Mouse (Mus musculus): Measurements from ENCODE around the gene Serpina3i. TPM values are rescaled to one million over a fixed set of nuclear protein-coding genes. Genes with fewer than 3 reads are reported as not detected.
"Not testable (repeated sequence)": the region's sequence is repeated elsewhere in the genome, so short reads cannot be mapped to it uniquely, and the experiment has no call there.

Gene Serpina3i
- polyA plus RNA-seq, 1 experiment from 2014 or later = not detected

GRCm38 (mm10) chr12:104238048-104238447 lies 24.9 kb upstream of the Serpina3i start:
- not testable (repeated sequence) for ATAC-seq (replicated peaks; ENCODE audit: insufficient number of reproducible peaks, low FRiP score, low TSS enrichment); H3K27me3 ChIP-seq (ENCODE audit: control insufficient read depth, insufficient read depth, low read length); H3K4me1 ChIP-seq (ENCODE audit: control insufficient read depth, insufficient read depth, low read length); H3K9me3 ChIP-seq (replicated peaks; ENCODE audit: control insufficient read depth, low read length); H3K36me3 ChIP-seq (ENCODE audit: control insufficient read depth, insufficient read depth, low read length); H3K4me3 ChIP-seq (ENCODE audit: low read depth, low read length); H3K9ac ChIP-seq (ENCODE audit: low read depth, low read length); H3K27ac ChIP-seq (ENCODE audit: low read depth, low read length); H3K4me2 ChIP-seq
- WGBS (ENCODE audit: insufficient replicate concordance) = 89% methylated on average over 1 of the region's 1 CpGs

- H3K36me3 ChIP-seq (ENCODE audit: control insufficient read depth, insufficient read depth, low read length) = no peaks in the 10 kb centered on the region
- H3K9ac ChIP-seq (ENCODE audit: low read depth, low read length) = no peak overlapping the region
- no peaks in the 10 kb centered on the region for H3K27me3 ChIP-seq (ENCODE audit: control insufficient read depth, insufficient read depth, low read length)
- ATAC-seq (replicated peaks; ENCODE audit: insufficient number of reproducible peaks, low FRiP score, low TSS enrichment) = no peak
- H3K27ac ChIP-seq (ENCODE audit: low read depth, low read length) = no peak overlapping the region
- H3K9me3 ChIP-seq (replicated peaks; ENCODE audit: control insufficient read depth, low read length) = no peaks in the 10 kb centered on the region
- no peaks in the 10 kb centered on the region for H3K4me1 ChIP-seq (ENCODE audit: control insufficient read depth, insufficient read depth, low read length)
- no peak overlapping the region for H3K4me3 ChIP-seq (ENCODE audit: low read depth, low read length)
- H3K4me2 ChIP-seq = no peak overlapping the region
Observed at GRCm38 (mm10) chr12:104243307-104243706, 19.6 kb upstream of the Serpina3i start.

- 62% methylated on average over 1 of the region's 1 CpGs for WGBS (ENCODE audit: insufficient replicate concordance)
- H3K4me3 ChIP-seq (ENCODE audit: low read depth, low read length) = no peak overlapping the region
- H3K27ac ChIP-seq (ENCODE audit: low read depth, low read length) = no peak overlapping the region
- no peak for ATAC-seq (replicated peaks; ENCODE audit: insufficient number of reproducible peaks, low FRiP score, low TSS enrichment)
- H3K27me3 ChIP-seq (ENCODE audit: control insufficient read depth, insufficient read depth, low read length) = no peaks in the 10 kb centered on the region
- no peaks in the 10 kb centered on the region for H3K36me3 ChIP-seq (ENCODE audit: control insufficient read depth, insufficient read depth, low read length)
- H3K4me1 ChIP-seq (ENCODE audit: control insufficient read depth, insufficient read depth, low read length) = no peaks in the 10 kb centered on the region
- H3K4me2 ChIP-seq = no peak overlapping the region
- no peak overlapping the region for H3K9ac ChIP-seq (ENCODE audit: low read depth, low read length)
- H3K9me3 ChIP-seq (replicated peaks; ENCODE audit: control insufficient read depth, low read length) = no peaks in the 10 kb centered on the region
Observed at GRCm38 (mm10) chr12:104245092-104245491, 17.8 kb upstream of the Serpina3i start.

GRCm38 (mm10) chr12:104245595-104245994 lies 17.3 kb upstream of the Serpina3i start:
- Histone ChIP-seq H3K9ac (ENCODE audit: low read depth, low read length) (no peak overlapping the region), H3K36me3 (ENCODE audit: control insufficient read depth, insufficient read depth, low read length) (no peaks in the 10 kb centered on the region), H3K27ac (ENCODE audit: low read depth, low read length) (no peak overlapping the region), H3K9me3 (replicated peaks; ENCODE audit: control insufficient read depth, low read length) (no peaks in the 10 kb centered on the region), H3K4me3 (ENCODE audit: low read depth, low read length) (no peak overlapping the region), H3K4me1 (ENCODE audit: control insufficient read depth, insufficient read depth, low read length) (no peaks in the 10 kb centered on the region), H3K4me2 (no peak overlapping the region), H3K27me3 (ENCODE audit: control insufficient read depth, insufficient read depth, low read length) (no peaks in the 10 kb centered on the region)
- 77% methylated on average over 3 of the region's 3 CpGs for WGBS (ENCODE audit: insufficient replicate concordance)
- no peak for ATAC-seq (replicated peaks; ENCODE audit: insufficient number of reproducible peaks, low FRiP score, low TSS enrichment)

GRCm38 (mm10) chr12:104247553-104248002 lies 15.3 kb upstream of the Serpina3i start:
- no peak overlapping the region for H3K27ac ChIP-seq (ENCODE audit: low read depth, low read length)
- no peak overlapping the region for H3K4me3 ChIP-seq (ENCODE audit: low read depth, low read length)
- no peak overlapping the region for H3K9ac ChIP-seq (ENCODE audit: low read depth, low read length)
- no peaks in the 10 kb centered on the region for H3K4me1 ChIP-seq (ENCODE audit: control insufficient read depth, insufficient read depth, low read length)
- no peaks in the 10 kb centered on the region for H3K9me3 ChIP-seq (replicated peaks; ENCODE audit: control insufficient read depth, low read length)
- H3K4me2 ChIP-seq = no peak overlapping the region
- H3K27me3 ChIP-seq (ENCODE audit: control insufficient read depth, insufficient read depth, low read length) = no peaks in the 10 kb centered on the region
- H3K36me3 ChIP-seq (ENCODE audit: control insufficient read depth, insufficient read depth, low read length) = no peaks in the 10 kb centered on the region
- no peak for ATAC-seq (replicated peaks; ENCODE audit: insufficient number of reproducible peaks, low FRiP score, low TSS enrichment)

- no peak for ATAC-seq (replicated peaks; ENCODE audit: insufficient number of reproducible peaks, low FRiP score, low TSS enrichment)
Observed at GRCm38 (mm10) chr12:104248231-104248630, 14.7 kb upstream of the Serpina3i start.

GRCm38 (mm10) chr12:104261041-104261440 lies 1.9 kb upstream of the Serpina3i start:
- H3K9ac ChIP-seq (ENCODE audit: low read depth, low read length) = no peak overlapping the region
- ATAC-seq (replicated peaks; ENCODE audit: insufficient number of reproducible peaks, low FRiP score, low TSS enrichment) = no peak; the same call in 1 of the 2 replicates

More at GRCm38 (mm10) chr12:104248231-104248630, 14.7 kb upstream of the Serpina3i start:
- Histone ChIP-seq H3K4me2 (no peak overlapping the region), H3K4me1 (ENCODE audit: control insufficient read depth, insufficient read depth, low read length) (no peaks in the 10 kb centered on the region), H3K9me3 (replicated peaks; ENCODE audit: control insufficient read depth, low read length) (no peaks in the 10 kb centered on the region), H3K27me3 (ENCODE audit: control insufficient read depth, insufficient read depth, low read length) (no peaks in the 10 kb centered on the region), H3K36me3 (ENCODE audit: control insufficient read depth, insufficient read depth, low read length) (no peaks in the 10 kb centered on the region), H3K27ac (ENCODE audit: low read depth, low read length) (no peak overlapping the region), H3K9ac (ENCODE audit: low read depth, low read length) (no peak overlapping the region), H3K4me3 (ENCODE audit: low read depth, low read length) (no peak overlapping the region)
- WGBS (ENCODE audit: insufficient replicate concordance) = 57% methylated on average over 3 of the region's 3 CpGs

GRCm38 (mm10) chr12:104266374-104266773 lies 3.5 kb downstream of the Serpina3i start:
- no peak for ATAC-seq (replicated peaks; ENCODE audit: insufficient number of reproducible peaks, low FRiP score, low TSS enrichment)
- Histone ChIP-seq H3K27ac (ENCODE audit: low read depth, low read length) (no peak overlapping the region), H3K4me1 (ENCODE audit: control insufficient read depth, insufficient read depth, low read length) (0 out of 2 replicates have a peak, but pooled peaks cover 4% of the 10 kb centered on the region), H3K27me3 (ENCODE audit: control insufficient read depth, insufficient read depth, low read length) (no peaks in the 10 kb centered on the region), H3K9ac (ENCODE audit: low read depth, low read length) (no peak overlapping the region), H3K9me3 (replicated peaks; ENCODE audit: control insufficient read depth, low read length) (no peaks in the 10 kb centered on the region), H3K36me3 (ENCODE audit: control insufficient read depth, insufficient read depth, low read length) (no peaks in the 10 kb centered on the region), H3K4me3 (ENCODE audit: low read depth, low read length) (no peak overlapping the region), H3K4me2 (no peak overlapping the region)
- WGBS (ENCODE audit: insufficient replicate concordance) = 65% methylated on average over 3 of the region's 3 CpGs

More at GRCm38 (mm10) chr12:104261041-104261440, 1.9 kb upstream of the Serpina3i start:
- Histone ChIP-seq H3K27ac (ENCODE audit: low read depth, low read length) (no peak overlapping the region), H3K27me3 (ENCODE audit: control insufficient read depth, insufficient read depth, low read length) (no peaks in the 10 kb centered on the region), H3K4me1 (ENCODE audit: control insufficient read depth, insufficient read depth, low read length) (0 out of 2 replicates have a peak, but pooled peaks cover 4% of the 10 kb centered on the region), H3K36me3 (ENCODE audit: control insufficient read depth, insufficient read depth, low read length) (no peaks in the 10 kb centered on the region), H3K4me3 (ENCODE audit: low read depth, low read length) (no peak overlapping the region), H3K9me3 (replicated peaks; ENCODE audit: control insufficient read depth, low read length) (no peaks in the 10 kb centered on the region), H3K4me2 (no peak overlapping the region)
- WGBS (ENCODE audit: insufficient replicate concordance) = 63% methylated on average over 3 of the region's 3 CpGs

- Histone ChIP-seq H3K4me2 (no peak overlapping the region), H3K27ac (ENCODE audit: low read depth, low read length) (no peak overlapping the region), H3K27me3 (ENCODE audit: control insufficient read depth, insufficient read depth, low read length) (no peaks in the 10 kb centered on the region), H3K4me3 (ENCODE audit: low read depth, low read length) (no peak overlapping the region), H3K4me1 (ENCODE audit: control insufficient read depth, insufficient read depth, low read length) (no peaks in the 10 kb centered on the region), H3K9me3 (replicated peaks; ENCODE audit: control insufficient read depth, low read length) (no peaks in the 10 kb centered on the region), H3K36me3 (ENCODE audit: control insufficient read depth, insufficient read depth, low read length) (no peaks in the 10 kb centered on the region), H3K9ac (ENCODE audit: low read depth, low read length) (no peak overlapping the region)
- 85% methylated on average over 18 of the region's 18 CpGs for WGBS (ENCODE audit: insufficient replicate concordance)
- ATAC-seq (replicated peaks; ENCODE audit: insufficient number of reproducible peaks, low FRiP score, low TSS enrichment) = no peak
Observed at GRCm38 (mm10) chr12:104278216-104279055, 15.5 kb downstream of the Serpina3i start.
